Mouse (Mus musculus) liver (tissue): Measurements from ENCODE around the gene Fmn2.

Experiments
- DNase-seq: peaks from one replicate; pipeline ENCODE4 v3.0.0-alpha.2; 2020; ENCODE audit warnings: mixed read lengths

Gene Fmn2

GRCm38 (mm10) chr1:174836861-174837260 lies 335.2 kb downstream of the Fmn2 start:
- peak; percentile 2 for DNase-seq

GRCm38 (mm10) chr1:174844786-174845185 lies 343.2 kb downstream of the Fmn2 start:
- no peak for DNase-seq

- DNase-seq: no peak
Observed at GRCm38 (mm10) chr1:174856188-174856587, 354.6 kb downstream of the Fmn2 start.

DNA sequence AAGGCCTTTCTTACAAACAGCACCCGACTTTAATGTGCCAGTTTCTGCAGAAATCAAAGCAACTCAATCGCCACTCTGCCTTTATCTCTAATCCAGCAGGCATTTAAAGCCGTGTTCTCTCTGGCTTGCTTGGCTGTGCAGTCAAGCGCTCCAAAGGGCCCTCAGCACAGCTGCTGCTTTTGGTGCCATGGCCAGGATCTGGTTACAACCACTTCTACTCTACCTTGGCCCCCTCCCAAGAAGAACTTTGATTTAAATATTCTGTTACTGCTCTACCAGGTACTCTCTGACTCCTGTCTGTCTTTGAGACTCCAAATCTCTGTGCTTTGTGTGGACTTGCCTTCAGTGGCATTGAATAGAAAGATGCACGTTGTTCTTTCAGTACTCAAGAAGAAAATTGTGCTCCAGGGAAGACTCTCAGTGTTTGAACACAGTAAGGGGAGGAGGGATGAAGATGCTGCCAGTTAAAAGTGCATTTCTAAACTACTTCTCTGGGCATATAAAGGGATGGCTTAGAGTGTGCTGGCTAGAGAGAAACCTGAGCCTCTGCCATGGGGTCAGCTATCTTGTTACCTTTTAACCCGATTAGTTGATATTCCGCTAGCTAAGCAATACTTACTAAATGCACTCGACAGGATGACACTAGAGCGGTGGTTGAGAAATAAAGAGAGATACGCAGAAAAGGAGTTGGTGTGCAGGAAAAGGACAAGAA lies 358.9 kb downstream of the Fmn2 start:
- no peak for DNase-seq
